Mouse (Mus musculus) left cerebral cortex, adult 6 months (tissue): ENCODE results near the gene Rpl32. TPM values are rescaled to one million over a fixed set of nuclear protein-coding genes. Genes with fewer than 3 reads are reported as not detected.

Experiments
- long read RNA-seq, 2 experiments: library from polyadenylated mRNA; unstranded; transcript quantifications; one replicate each; pipeline ENCODE4 v2.0.0; 2019 to 2020
- polyA plus RNA-seq: library from polyadenylated mRNA; unstranded; fragments of <200 nt; fragmentation: Nextera tagmentation; gene quantifications from 2 replicates; pipeline ENCODE4 v1.2.3, GENCODE M21; 2021

The Rpl32 gene
- polyA plus RNA-seq = 2,500 and 2,570 TPM in 2 replicates
- long read RNA-seq, experiment 1, transcript Rpl32-202 (3 exons, 906 nt) = minor isoform, 9 of 289 reads
- long read RNA-seq, experiment 1, transcript Rpl32-201 (4 exons, 517 nt) = major isoform, 269 of 289 reads
- long read RNA-seq, experiment 1, partial matches to known transcripts = 5 of 289 reads
- long read RNA-seq, experiment 1, other reads (novel, unspliced or antisense) = 6 of 289 reads
- long read RNA-seq, experiment 2, transcript Rpl32-202 (3 exons, 906 nt) = minor isoform, 56 of 1,326 reads
- long read RNA-seq, experiment 2, transcript Rpl32-201 (4 exons, 517 nt) = major isoform, 1,247 of 1,326 reads
- long read RNA-seq, experiment 2, partial matches to known transcripts = 23 of 1,326 reads
- long read RNA-seq, experiment 2, other reads (novel, unspliced or antisense) = 0 of 1,326 reads

DNA sequence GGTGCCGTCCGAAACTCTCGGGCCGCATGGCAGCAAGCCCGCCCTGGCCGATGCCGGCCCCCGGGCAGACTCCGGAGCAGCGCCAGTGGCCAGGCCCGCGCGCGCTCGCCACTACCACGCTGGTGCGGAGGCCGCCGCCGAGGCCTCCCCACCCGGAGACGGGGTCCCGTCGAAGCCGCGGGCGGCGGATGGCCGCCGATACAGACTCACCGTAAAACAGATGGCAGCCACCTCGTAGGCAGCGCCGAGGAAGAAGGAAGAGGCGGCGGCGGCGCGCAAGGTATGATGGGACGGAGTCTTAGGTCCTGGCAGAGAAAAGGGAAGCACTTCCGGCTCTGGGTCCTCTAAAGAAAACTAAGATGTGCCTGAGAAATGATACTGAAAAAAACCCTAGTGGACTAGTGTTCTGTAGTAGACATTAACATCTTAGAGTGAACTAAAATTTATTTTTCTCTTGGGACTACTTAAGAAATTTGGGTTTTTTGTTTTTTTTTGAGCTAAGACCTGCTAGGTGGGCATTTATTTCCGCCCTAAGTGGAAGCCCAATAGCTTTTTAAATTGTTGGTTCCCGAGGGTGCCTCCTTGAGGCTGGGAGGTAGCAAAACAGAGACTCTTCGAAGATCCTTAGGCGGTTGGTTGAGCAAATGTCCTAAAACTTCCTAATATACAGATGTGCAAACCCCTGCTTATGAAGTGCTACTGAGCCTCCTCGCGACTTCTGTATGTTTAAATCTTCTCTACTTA, at the start of gene Rpl32:
TSS of gene Rpl32 (minus strand) at position 260 of the 744 bp plus-strand sequence.

DNA sequence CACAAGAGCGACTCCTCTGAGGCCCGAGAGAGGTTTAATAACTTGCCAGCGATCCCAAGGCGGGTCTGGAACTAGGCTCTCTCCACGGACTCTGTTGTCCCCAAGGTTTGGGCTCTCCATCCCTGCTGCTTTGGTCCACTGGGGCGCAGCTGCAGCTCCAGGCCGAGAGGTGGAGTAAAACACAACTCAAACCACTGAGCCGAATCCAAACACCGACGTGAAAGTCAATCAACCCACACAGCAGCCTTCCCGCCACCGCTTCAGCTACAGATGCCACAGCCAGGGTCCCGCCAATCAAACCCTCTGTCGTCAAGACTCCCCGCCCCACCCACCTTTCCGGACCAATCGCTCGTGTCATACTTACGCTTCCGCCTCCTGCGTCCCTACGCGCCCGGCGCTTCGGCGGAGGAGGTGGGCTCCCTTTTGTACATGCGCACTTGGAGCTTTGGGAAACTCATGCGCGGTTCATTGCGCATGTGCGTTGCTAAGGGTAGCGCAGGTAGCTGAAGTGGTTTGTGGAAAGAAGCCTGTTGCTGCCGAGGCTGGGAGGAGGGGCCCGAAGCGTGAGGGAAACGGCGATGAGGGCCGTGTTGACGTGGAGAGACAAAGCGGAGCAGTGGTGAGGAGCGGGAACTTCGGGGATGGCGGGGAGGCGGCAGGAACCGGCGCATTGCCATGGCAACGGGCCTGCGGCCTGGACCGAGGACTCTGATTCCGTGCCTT, 44.7 kb upstream of the Rpl32 start, which contains the start of the genes Mbd4 and Ift122:
TSS of gene Mbd4 (minus strand) at position 281 of the 723 bp plus-strand sequence.
TSS of gene Ift122 (plus strand) at position 380 of the 723 bp plus-strand sequence.

DNA sequence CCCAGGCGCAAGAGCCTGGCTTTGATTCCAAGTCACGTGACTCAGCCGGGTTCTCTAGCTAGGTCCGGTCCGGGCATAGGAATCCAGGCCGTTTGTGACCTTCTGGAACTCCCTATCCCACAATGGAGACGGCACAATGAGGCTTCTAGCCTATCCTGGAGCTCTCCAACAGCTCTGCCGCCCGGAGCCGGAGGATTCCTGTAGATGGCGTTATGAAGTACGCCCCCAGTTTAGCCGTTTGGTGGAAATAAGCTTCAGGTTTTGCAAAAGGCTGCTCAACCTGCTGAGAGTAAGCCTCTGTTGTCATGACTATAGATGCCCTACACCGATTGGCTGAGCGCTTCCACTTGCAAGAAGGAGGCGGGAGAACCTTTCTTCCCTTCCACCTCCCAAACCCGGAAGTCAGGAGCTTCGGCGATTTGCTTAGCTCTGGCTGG, 29.6 kb upstream of the Rpl32 start, which contains the start of gene Efcab12:
TSS of gene Efcab12 (minus strand) at position 252 of the 437 bp plus-strand sequence.

GRCm38 (mm10) chr6:115774501-115774921, 34.0 kb downstream of the Rpl32 start, which contains the start of gene Cand2:
Cand2 (plus strand) TSS chr6:115774538.

DNA sequence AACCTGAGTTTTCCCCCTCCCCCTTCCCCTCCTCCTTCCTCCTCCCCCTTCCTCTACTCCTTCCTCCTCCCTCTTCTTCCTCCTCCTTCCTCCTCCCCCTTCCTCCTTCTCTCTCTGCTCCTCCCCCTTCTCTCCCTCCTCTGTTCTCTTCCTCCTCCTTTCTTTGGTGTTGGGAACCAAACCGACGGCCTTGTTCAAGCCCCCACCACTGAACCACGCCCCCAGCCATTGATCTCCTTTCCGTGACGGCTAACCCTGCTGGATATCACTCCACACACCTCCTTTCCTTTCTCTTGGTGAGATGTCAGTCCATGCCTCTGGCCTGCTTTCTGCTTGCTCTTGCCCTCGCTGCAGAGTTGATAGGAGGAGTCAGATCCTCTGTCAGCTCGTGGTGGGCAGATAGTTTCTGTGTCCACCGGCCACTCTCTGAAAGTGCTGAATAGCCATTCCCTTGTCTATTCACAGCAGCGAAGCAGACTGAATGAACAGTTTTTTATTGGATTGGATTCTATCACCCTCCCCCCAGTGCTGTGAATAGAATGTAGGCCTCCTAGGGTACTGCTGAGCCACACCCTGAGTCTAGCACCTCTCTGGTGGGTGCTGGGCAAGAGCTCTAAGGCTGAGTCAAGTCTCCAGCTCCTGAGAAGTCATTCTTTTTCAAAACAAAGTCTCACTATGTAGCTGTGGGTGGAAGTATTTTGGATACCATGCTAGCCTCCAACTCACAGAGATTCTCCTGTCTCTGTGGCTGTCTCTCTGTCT, 46.4 kb downstream of the Rpl32 start, which contains the start of gene Tmem40:
TSS of gene Tmem40 (minus strand) at position 416 of the 762 bp plus-strand sequence.

Other genes starting within 250 kb of the Rpl32 start
- gene Mkrn2os, start 216.2 kb downstream of the Rpl32 start, polyA plus RNA-seq = 0.14 and 0.18 TPM in 2 replicates
- 18.6 and 26.0 TPM in 2 replicates for gene Mkrn2, start 206.8 kb downstream of the Rpl32 start, polyA plus RNA-seq
- 26.2 and 39.2 TPM in 2 replicates for gene Raf1, start 132.1 kb downstream of the Rpl32 start, polyA plus RNA-seq
- 2.5 and 2.8 TPM in 2 replicates for gene Tmem40, start 46.3 kb downstream of the Rpl32 start, polyA plus RNA-seq
- 0.96 and 1.1 TPM in 2 replicates for gene Cand2, start 34.2 kb downstream of the Rpl32 start, polyA plus RNA-seq
- gene Efcab12, start 29.7 kb upstream of the Rpl32 start, polyA plus RNA-seq = 0.85 and 1.1 TPM in 2 replicates
- gene Mbd4, start 44.6 kb upstream of the Rpl32 start, polyA plus RNA-seq = 4.5 and 4.9 TPM in 2 replicates
- 14.0 and 16.9 TPM in 2 replicates for gene Ift122, start 44.7 kb upstream of the Rpl32 start, polyA plus RNA-seq
- 0.04 TPM in 1 of 2 replicates, not detected in the other for gene Rho, start 123.0 kb upstream of the Rpl32 start, polyA plus RNA-seq
- not detected in 2 replicates for gene H1foo, start 136.2 kb upstream of the Rpl32 start, polyA plus RNA-seq
- gene Plxnd1, start 186.3 kb upstream of the Rpl32 start, polyA plus RNA-seq = 11.4 and 15.2 TPM in 2 replicates